17 mouse cellular contexts compared by ENCODE assay signal in the genomic region with DNA sequence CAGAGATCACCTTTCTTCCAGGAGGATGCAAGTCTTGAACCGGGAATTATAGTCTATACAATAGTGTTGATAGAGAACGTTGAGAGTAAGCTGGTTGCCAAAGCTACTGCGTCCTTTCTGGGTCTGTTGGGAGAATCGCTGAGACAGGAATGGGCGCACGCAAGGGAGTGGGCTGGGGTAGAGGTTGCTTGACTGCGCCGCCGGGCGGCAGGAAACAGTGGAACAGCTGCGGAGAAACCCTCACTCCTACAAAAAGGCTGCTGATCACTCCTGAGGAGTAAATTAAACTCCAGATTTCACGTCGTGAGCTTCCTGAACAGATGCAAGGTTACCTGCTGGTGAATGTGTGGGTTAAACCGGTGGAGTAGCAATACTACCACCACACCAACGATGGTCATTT. TPM values are rescaled to one million over a fixed set of nuclear protein-coding genes. Genes with fewer than 3 reads are reported as not detected.
A peak's percentile ranks its signal among the peaks of the same experiment; 100 is the strongest.
DNase-seq lines count a peak whose midpoint lies in the region; ATAC-seq lines count a peak whose summit lies in the region.
"Had no signal": no experiment of that assay in that cellular context is flagged by ENCODE, and none has a peak within 500 bp of the region (broad histone marks: within the 10 kb centered on the region; RNA-seq: fewer than 3 reads in every experiment).

No protein-coding gene starts in this region.

- peak; percentile 71 for DNase-seq in neural tube, embryonic 10.5 days (ENCODE audit: extremely low spot score, low spot score)
- DNase-seq in embryonic facial prominence, embryonic 10.5 days (ENCODE audit: low spot score): peak; percentile 73
- no peak for DNase-seq in heart, embryonic 10.5 days (ENCODE audit: low spot score)
- no peak for DNase-seq in urinary bladder, postnatal 14 days (ENCODE audit: low spot score)
- DNase-seq in adrenal gland, adult 2 months: no peak
- DNase-seq: adrenal gland, adult 8-10 months; cerebellum, postnatal 25 days; gastrocnemius, postnatal 14 days; kidney, postnatal 10 days; liver had no signal

- no peaks in the 10 kb centered on the region for H3K36me3 ChIP-seq in neural tube, embryonic 15.5 days
- H3K36me3 ChIP-seq in embryonic facial prominence, embryonic 10.5 days (replicated peaks): no peaks in the 10 kb centered on the region
- H3K36me3 ChIP-seq in hindbrain, embryonic 15.5 days: no peaks in the 10 kb centered on the region
- no peaks in the 10 kb centered on the region for H3K36me3 ChIP-seq in neural tube, embryonic 13.5 days
- no peaks in the 10 kb centered on the region for H3K36me3 ChIP-seq in heart, embryonic 10.5 days
- H3K36me3 ChIP-seq: heart, embryonic 13.5 days had no signal

- 1% methylated on average over 15 of the region's 15 CpGs for WGBS in neural tube, embryonic 15.5 days
- WGBS in embryonic facial prominence, embryonic 10.5 days: 1% methylated on average over 15 of the region's 15 CpGs
- WGBS in hindbrain, embryonic 15.5 days: 2% methylated on average over 15 of the region's 15 CpGs
- WGBS in neural tube, embryonic 13.5 days: 1% methylated on average over 15 of the region's 15 CpGs
- under 1% methylated on average over 15 of the region's 15 CpGs for WGBS in heart, embryonic 10.5 days

- peaks cover 28% of the 10 kb centered on the region for H3K4me1 ChIP-seq in neural tube, embryonic 15.5 days
- peaks cover 51% of the 10 kb centered on the region for H3K4me1 ChIP-seq in embryonic facial prominence, embryonic 10.5 days
- peaks cover 22% of the 10 kb centered on the region for H3K4me1 ChIP-seq in hindbrain, embryonic 15.5 days (replicated peaks)
- peaks cover 69% of the 10 kb centered on the region for H3K4me1 ChIP-seq in neural tube, embryonic 13.5 days (replicated peaks)
- peaks cover 23% of the 10 kb centered on the region for H3K4me1 ChIP-seq in heart, embryonic 10.5 days

- no peak overlapping the region for H3K27ac ChIP-seq in neural tube, embryonic 15.5 days (replicated peaks)
- H3K27ac ChIP-seq in embryonic facial prominence, embryonic 10.5 days (replicated peaks): no peak overlapping the region
- 0 out of 2 replicates have a peak overlapping the region, but pooled peaks have one; percentile 10 for H3K27ac ChIP-seq in hindbrain, embryonic 15.5 days (replicated peaks)
- H3K27ac ChIP-seq in neural tube, embryonic 13.5 days (replicated peaks): 0 out of 2 replicates have a peak overlapping the region, but pooled peaks have one; percentile 56
- H3K27ac ChIP-seq in heart, embryonic 10.5 days: no peak overlapping the region
- H3K27ac ChIP-seq: forebrain, embryonic 13.5 days; heart, embryonic 13.5 days had no signal

- peaks cover 81% of the 10 kb centered on the region for H3K27me3 ChIP-seq in neural tube, embryonic 15.5 days (replicated peaks)
- H3K27me3 ChIP-seq in embryonic facial prominence, embryonic 10.5 days (replicated peaks; ENCODE audit: low read depth, poor library complexity, severe bottlenecking): peaks cover 99% of the 10 kb centered on the region
- H3K27me3 ChIP-seq in hindbrain, embryonic 15.5 days: peaks cover 61% of the 10 kb centered on the region
- peaks cover 96% of the 10 kb centered on the region for H3K27me3 ChIP-seq in neural tube, embryonic 13.5 days
- H3K27me3 ChIP-seq in heart, embryonic 10.5 days (ENCODE audit: insufficient read depth, poor library complexity, severe bottlenecking): peaks cover 98% of the 10 kb centered on the region

- H3K9ac ChIP-seq in neural tube, embryonic 15.5 days (replicated peaks): no peak overlapping the region
- H3K9ac ChIP-seq in hindbrain, embryonic 15.5 days: no peak overlapping the region
- H3K9ac ChIP-seq in neural tube, embryonic 13.5 days: no peak overlapping the region
- H3K9ac ChIP-seq: forebrain, embryonic 13.5 days; heart, embryonic 13.5 days had no signal

- no peaks in the 10 kb centered on the region for H3K9me3 ChIP-seq in neural tube, embryonic 15.5 days (replicated peaks)
- H3K9me3 ChIP-seq in embryonic facial prominence, embryonic 10.5 days: no peaks in the 10 kb centered on the region
- no peaks in the 10 kb centered on the region for H3K9me3 ChIP-seq in hindbrain, embryonic 15.5 days
- H3K9me3 ChIP-seq in neural tube, embryonic 13.5 days: no peaks in the 10 kb centered on the region
- H3K9me3 ChIP-seq in heart, embryonic 10.5 days: no peaks in the 10 kb centered on the region
- H3K9me3 ChIP-seq: forebrain, embryonic 13.5 days; heart, embryonic 13.5 days had no signal

- no peak overlapping the region for H3K4me3 ChIP-seq in neural tube, embryonic 15.5 days (replicated peaks)
- H3K4me3 ChIP-seq in embryonic facial prominence, embryonic 10.5 days: no peak overlapping the region
- H3K4me3 ChIP-seq in hindbrain, embryonic 15.5 days: no peak overlapping the region
- peak overlapping the region; percentile 26; the same call in 1 of the 2 replicates for H3K4me3 ChIP-seq in neural tube, embryonic 13.5 days
- H3K4me3 ChIP-seq in heart, embryonic 10.5 days: no peak overlapping the region
- H3K4me3 ChIP-seq: forebrain, embryonic 13.5 days; heart, embryonic 13.5 days had no signal

- ATAC-seq in neural tube, embryonic 15.5 days (ENCODE audit: low FRiP score): no peak
- no peak for ATAC-seq in hindbrain, embryonic 15.5 days (ENCODE audit: low FRiP score, low read depth)
- no peak for ATAC-seq in neural tube, embryonic 13.5 days (ENCODE audit: low read depth)
- ATAC-seq: forebrain, embryonic 13.5 days had no signal

- H3K4me2 ChIP-seq in neural tube, embryonic 15.5 days: no peak overlapping the region
- peak overlapping the region; percentile 34; the same call in 1 of the 2 replicates for H3K4me2 ChIP-seq in hindbrain, embryonic 15.5 days
- peak overlapping the region; percentile 74 for H3K4me2 ChIP-seq in neural tube, embryonic 13.5 days
- H3K4me2 ChIP-seq: forebrain, embryonic 13.5 days; heart, embryonic 13.5 days had no signal

RNA-seq across cellular contexts. Expression of a gene that starts 3.3 kb away (rescaled TPM):
- polyA plus RNA-seq in neural tube, embryonic 15.5 days (2015; fragmentation: Nextera tagmentation; extraction: Ambion mirVana): 2.5 and 3.4 TPM in 2 replicates
- 16.6 and 17.7 TPM in 2 replicates for polyA plus RNA-seq in embryonic facial prominence, embryonic 10.5 days (2016; fragmentation: Nextera tagmentation; extraction: Ambion mirVana)
- 14.0 and 16.3 TPM in 2 replicates for polyA plus RNA-seq in hindbrain, embryonic 15.5 days (2015; fragmentation: Nextera tagmentation; extraction: Ambion mirVana)
- 12.9 and 17.0 TPM in 2 replicates for polyA plus RNA-seq in neural tube, embryonic 13.5 days (2015; fragmentation: Nextera tagmentation; extraction: Ambion mirVana)
- polyA plus RNA-seq in heart, embryonic 10.5 days (2016; fragmentation: Nextera tagmentation; extraction: Ambion mirVana): 0.28 and 1.9 TPM in 2 replicates
- total RNA-seq in adrenal gland, adult 2 months (2021): not detected
- not detected in 2 replicates for polyA plus RNA-seq in adrenal gland, adult 2 months (2012; rRNA removed)
- total RNA-seq: adrenal gland, adult 8-10 months; gastrocnemius, postnatal 14 days; layer of hippocampus, postnatal 25 days had no signal
- polyA plus RNA-seq: lung, embryonic 16.5 days had no signal

Comparison
In these comparisons a context has a peak if more than half of its experiments do, and no peak if none do; other contexts are left out.
1. H3K27ac ChIP-seq: peak in hindbrain, embryonic 15.5 days (single experiment) and neural tube, embryonic 13.5 days (single experiment); none in neural tube, embryonic 15.5 days (single experiment), embryonic facial prominence, embryonic 10.5 days (single experiment) and heart, embryonic 10.5 days (single experiment).
2. DNase-seq: peak in neural tube, embryonic 10.5 days (single experiment) and embryonic facial prominence, embryonic 10.5 days (single experiment); none in heart, embryonic 10.5 days (single experiment), urinary bladder, postnatal 14 days (single experiment) and adrenal gland, adult 2 months (single experiment).